Comparison of ENCODE assay signal across 9 mouse cellular contexts in the genomic region with DNA sequence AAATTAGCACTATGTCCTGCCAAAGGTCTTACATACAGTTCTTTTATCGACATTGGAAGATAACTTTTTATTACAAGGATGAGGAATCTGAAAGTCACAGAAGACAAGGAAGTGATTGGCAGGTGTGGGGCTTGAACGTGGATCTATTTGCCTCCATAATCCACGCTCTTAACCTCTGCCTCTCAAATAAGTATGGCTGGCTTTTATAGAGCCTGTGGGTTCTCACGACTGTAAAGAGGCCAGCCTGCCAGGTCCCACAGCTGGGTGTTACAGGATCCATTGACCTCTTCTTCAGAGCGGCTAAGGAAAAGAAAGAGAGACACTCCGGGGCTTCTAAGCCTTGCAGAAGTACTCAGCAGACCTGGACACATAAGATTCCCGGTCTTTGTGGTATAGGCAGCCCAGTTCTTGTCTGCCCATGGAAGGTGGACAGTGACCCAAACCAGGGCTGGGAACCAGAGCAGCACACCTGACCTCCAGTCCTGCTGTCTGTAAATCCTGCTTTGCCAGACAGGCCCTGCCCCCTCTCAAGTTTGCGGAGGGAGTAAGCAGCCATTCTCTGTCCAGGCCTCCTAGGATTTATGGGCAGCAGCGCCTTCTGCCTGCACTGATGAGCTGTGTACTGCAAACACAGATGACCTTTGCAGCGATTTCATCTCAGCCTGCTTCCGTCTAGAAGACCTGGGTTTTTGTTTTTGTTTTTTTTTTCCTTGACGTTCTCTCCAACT.
DNase-seq lines count a peak whose midpoint lies in the region; ATAC-seq and TF ChIP-seq lines count a peak whose summit lies in the region.
"Had no signal": no experiment of that assay in that cellular context is flagged by ENCODE, and none has a peak within 500 bp of the region (broad histone marks: within the 10 kb centered on the region; RNA-seq: fewer than 3 reads in every experiment).

No protein-coding gene starts in this region.

- H3K9ac ChIP-seq in limb, embryonic 14.5 days (ENCODE audit: low read depth, low read length, severe bottlenecking), result no peak overlapping the region
- H3K9ac ChIP-seq in stomach, postnatal 0 days (ENCODE audit: low read length), result no peak overlapping the region

- no peak for TF ChIP-seq EP300 in stomach, postnatal 0 days (optimal IDR thresholded peaks at IDR 0.05)

- H3K27me3 ChIP-seq in limb, embryonic 14.5 days (ENCODE audit: control insufficient read depth, insufficient read depth, low read length), result no peaks in the 10 kb centered on the region
- H3K27me3 ChIP-seq in stomach, postnatal 0 days (ENCODE audit: control insufficient read depth, insufficient read depth, low read length), result no peaks in the 10 kb centered on the region
- H3K27me3 ChIP-seq: megakaryocyte, embryonic 14.5 days had no signal

- H3K36me3 ChIP-seq in limb, embryonic 14.5 days (ENCODE audit: control insufficient read depth, insufficient read depth, low read length), result no peaks in the 10 kb centered on the region
- H3K36me3 ChIP-seq in stomach, postnatal 0 days (ENCODE audit: control insufficient read depth, insufficient read depth, low read length), result no peaks in the 10 kb centered on the region

- 19% methylated on average over 12 of the region's 12 CpGs for WGBS in limb, embryonic 14.5 days
- WGBS in stomach, postnatal 0 days, result 35% methylated on average over 12 of the region's 12 CpGs

- peak overlapping the region; percentile 55; the same call in 1 of the 2 replicates for H3K27ac ChIP-seq in limb, embryonic 14.5 days (replicated peaks; ENCODE audit: low read depth, low read length)
- no peak overlapping the region for H3K27ac ChIP-seq in stomach, postnatal 0 days (replicated peaks)

- TF ChIP-seq CTCF in stomach, postnatal 0 days (IDR thresholded peaks at IDR 0.05; ENCODE audit: low read depth), result peak; percentile 54

- peaks cover 61% of the 10 kb centered on the region for H3K4me1 ChIP-seq in limb, embryonic 14.5 days (ENCODE audit: control insufficient read depth, insufficient read depth, low read length)
- peaks cover 5% of the 10 kb centered on the region; the same call in 1 of the 2 replicates for H3K4me1 ChIP-seq in stomach, postnatal 0 days (replicated peaks; ENCODE audit: control insufficient read depth, insufficient read depth)
- H3K4me1 ChIP-seq: megakaryocyte, embryonic 14.5 days had no signal

- H3K9me3 ChIP-seq in limb, embryonic 14.5 days (ENCODE audit: control insufficient read depth, low read length), result no peaks in the 10 kb centered on the region
- H3K9me3 ChIP-seq in stomach, postnatal 0 days (ENCODE audit: control insufficient read depth, low read length), result no peaks in the 10 kb centered on the region

- peak; percentile 28 to 45 for DNase-seq in cerebellum, postnatal 25 days
- no peak for DNase-seq in cerebellum, adult 9-10 months
- peak; percentile 67 to 69 for DNase-seq in adrenal gland, postnatal 36 days
- peak; percentile 40 for DNase-seq in heart, postnatal 4 days
- DNase-seq in limb, embryonic 14.5 days (ENCODE audit: low spot score), result no peak
- DNase-seq in stomach, postnatal 0 days (ENCODE audit: low spot score), result no peak
- no peak for DNase-seq in spleen, postnatal 14 days (ENCODE audit: low spot score in 2 of 2)
- no peak for DNase-seq in urinary bladder, postnatal 25 days (ENCODE audit: low spot score)

- no peak for TF ChIP-seq POLR2A in limb, embryonic 14.5 days (IDR thresholded peaks at IDR 0.05; ENCODE audit: borderline replicate concordance, extremely low read depth, insufficient read depth, insufficient read length)

- H3K4me3 ChIP-seq in limb, embryonic 14.5 days (replicated peaks; ENCODE audit: low read length), result no peak overlapping the region
- H3K4me3 ChIP-seq in stomach, postnatal 0 days (ENCODE audit: low read depth, low read length), result no peak overlapping the region
- H3K4me3 ChIP-seq: megakaryocyte, embryonic 14.5 days had no signal

- H3K4me2 ChIP-seq in limb, embryonic 14.5 days (replicated peaks; ENCODE audit: low read depth, low read length, severe bottlenecking), result no peak overlapping the region
- H3K4me2 ChIP-seq in stomach, postnatal 0 days (replicated peaks; ENCODE audit: low read depth), result no peak overlapping the region

- ATAC-seq in limb, embryonic 14.5 days (ENCODE audit: low FRiP score, low read depth), result peak; percentile 23; the same call in 1 of the 2 replicates
- no peak for ATAC-seq in stomach, postnatal 0 days (ENCODE audit: low FRiP score, low TSS enrichment)

Comparison
In these comparisons a context has a peak if more than half of its experiments do, and no peak if none do; other contexts are left out.
1. DNase-seq: peak in cerebellum, postnatal 25 days (2 of 2), adrenal gland, postnatal 36 days (2 of 2) and heart, postnatal 4 days (single experiment); none in cerebellum, adult 9-10 months (single experiment), limb, embryonic 14.5 days (single experiment), stomach, postnatal 0 days (single experiment), spleen, postnatal 14 days (0 of 2) and urinary bladder, postnatal 25 days (single experiment).